Mouse (Mus musculus) midbrain, embryonic 16.5 days (tissue): ENCODE results near the gene Nkx3-2. TPM values are rescaled to one million over a fixed set of nuclear protein-coding genes. Genes with fewer than 3 reads are reported as not detected.

Experiments used
- ATAC-seq: fragments of 200-750 bp; cut with Nextera tagmentation; 2 replicates; pipeline ENCODE4 v1.8.0; 2017; ENCODE audit warnings: moderate TSS enrichment
- H3K27ac ChIP-seq: fragments of 300-500 bp; sonication (generic); 2 replicates; pipeline ENCODE4 v1.5.1; 2014; ENCODE audit warnings: mild to moderate bottlenecking, low read length, mixed read lengths
- H3K27me3 ChIP-seq: fragments of 300-500 bp; sonication (generic); 2 replicates; pipeline ENCODE4 v1.6.1; 2014; ENCODE audit warnings: low read depth, low read length, mixed read lengths; ENCODE audit not compliant: control insufficient read depth, insufficient read depth
- H3K36me3 ChIP-seq: fragments of 300-500 bp; sonication (generic); 2 replicates; pipeline ENCODE4 v1.6.1; 2014; ENCODE audit warnings: mild to moderate bottlenecking, low read length, moderate library complexity, mixed read lengths; ENCODE audit not compliant: control insufficient read depth, insufficient read depth
- H3K4me1 ChIP-seq: fragments of 300-500 bp; sonication (generic); 2 replicates; pipeline ENCODE4 v1.6.1; 2014; ENCODE audit warnings: mild to moderate bottlenecking, low read length, mixed read lengths; ENCODE audit not compliant: control insufficient read depth, insufficient read depth
- H3K4me2 ChIP-seq: fragments of 300-500 bp; sonication (generic); 2 replicates; pipeline ENCODE4 v1.6.1; 2014; ENCODE audit warnings: mild to moderate bottlenecking, low read length, mixed read lengths
- H3K4me3 ChIP-seq: fragments of 300-500 bp; sonication (generic); 2 replicates; pipeline ENCODE4 v1.5.1; 2014; ENCODE audit warnings: low read depth, mild to moderate bottlenecking, low read length, moderate library complexity, mixed read lengths
- H3K9ac ChIP-seq: fragments of 300-500 bp; sonication (generic); 2 replicates; pipeline ENCODE4 v1.6.1; 2014; ENCODE audit warnings: low read depth, low read length, mixed read lengths
- H3K9me3 ChIP-seq: fragments of 300-500 bp; sonication (generic); replicated peaks from 2 replicates; pipeline ENCODE4 v1.6.1; 2014; ENCODE audit warnings: mild to moderate bottlenecking, low read length, mixed read lengths; ENCODE audit not compliant: control insufficient read depth, poor library complexity, severe bottlenecking
- WGBS: fragments of 180-500 bp; shearing (Covaris S2); extraction: QIAGEN DNeasy Blood & Tissue Kit; methylation state at CpG from one replicate; pipeline ENCODE4 v1.1.7; 2014; 5-methylcytosine and 5-hydroxymethylcytosine counted together
- polyA plus RNA-seq: library from polyadenylated mRNA; unstranded; fragments of >200 nt; fragmentation: Nextera tagmentation; extraction: Ambion mirVana; gene quantifications from 2 replicates; pipeline ENCODE4 v1.2.1, GENCODE M21; 2015

Gene Nkx3-2
- not detected in 2 replicates for polyA plus RNA-seq

- peaks cover 66% of the 10 kb centered on the region for H3K27me3 ChIP-seq
- peak within 1 kb of the TSS; percentile 33 for H3K4me3 ChIP-seq
- H3K4me1 ChIP-seq, result peaks cover 19% of the 10 kb centered on the region
- WGBS, result under 1% methylated on average over 74 of the region's 79 CpGs
- no peak within 1 kb of the TSS for H3K27ac ChIP-seq
- H3K9me3 ChIP-seq, result no peaks in the 10 kb centered on the region
- peak; percentile 26; the same call in 1 of the 2 replicates for ATAC-seq
- H3K9ac ChIP-seq, result 0 out of 2 replicates have a peak within 1 kb of the TSS, but pooled peaks have one; percentile 30
- no peaks in the 10 kb centered on the region for H3K36me3 ChIP-seq
- H3K4me2 ChIP-seq, result peak within 1 kb of the TSS; percentile 63
Measured at GRCm38 (mm10) chr5:41763731-41764721, at the start of gene Nkx3-2. TSS of gene Nkx3-2 (minus strand) at chr5:41764501.

GRCm38 (mm10) chr5:41812516-41812915 lies 48.2 kb upstream of the Nkx3-2 start:
- Histone ChIP-seq H3K36me3 (peaks cover 32% of the 10 kb centered on the region), H3K4me3 (no peak overlapping the region), H3K27ac (no peak overlapping the region), H3K4me2 (no peak overlapping the region), H3K9ac (no peak overlapping the region), H3K27me3 (no peaks in the 10 kb centered on the region), H3K4me1 (no peaks in the 10 kb centered on the region), H3K9me3 (no peaks in the 10 kb centered on the region)
- no peak for ATAC-seq
- 82% methylated on average over 6 of the region's 6 CpGs for WGBS

GRCm38 (mm10) chr5:41811279-41811678 lies 47.0 kb upstream of the Nkx3-2 start:
- Histone ChIP-seq H3K36me3 (peaks cover 23% of the 10 kb centered on the region), H3K4me2 (no peak overlapping the region), H3K9me3 (no peaks in the 10 kb centered on the region), H3K9ac (no peak overlapping the region), H3K27me3 (no peaks in the 10 kb centered on the region), H3K4me3 (no peak overlapping the region), H3K4me1 (no peaks in the 10 kb centered on the region), H3K27ac (no peak overlapping the region)
- 97% methylated on average over 3 of the region's 3 CpGs for WGBS
- no peak for ATAC-seq

GRCm38 (mm10) chr5:41807383-41807782 lies 43.1 kb upstream of the Nkx3-2 start:
- Histone ChIP-seq H3K27ac (no peak overlapping the region), H3K9ac (no peak overlapping the region), H3K36me3 (peaks cover 23% of the 10 kb centered on the region), H3K4me3 (no peak overlapping the region), H3K9me3 (no peaks in the 10 kb centered on the region), H3K4me1 (no peaks in the 10 kb centered on the region), H3K4me2 (no peak overlapping the region), H3K27me3 (no peaks in the 10 kb centered on the region)
- ATAC-seq, result no peak
- WGBS, result 93% methylated on average over 2 of the region's 2 CpGs

GRCm38 (mm10) chr5:41806176-41806575 lies 41.9 kb upstream of the Nkx3-2 start:
- H3K27me3 ChIP-seq, result no peaks in the 10 kb centered on the region
- no peak overlapping the region for H3K9ac ChIP-seq
- peaks cover 16% of the 10 kb centered on the region for H3K36me3 ChIP-seq
- H3K4me3 ChIP-seq, result no peak overlapping the region
- WGBS, result 95% methylated on average over 5 of the region's 5 CpGs
- no peak for ATAC-seq
- no peaks in the 10 kb centered on the region for H3K4me1 ChIP-seq
- H3K27ac ChIP-seq, result no peak overlapping the region
- no peaks in the 10 kb centered on the region for H3K9me3 ChIP-seq
- no peak overlapping the region for H3K4me2 ChIP-seq

GRCm38 (mm10) chr5:41805085-41805484 lies 40.8 kb upstream of the Nkx3-2 start:
- Histone ChIP-seq H3K36me3 (peaks cover 23% of the 10 kb centered on the region), H3K4me1 (no peaks in the 10 kb centered on the region), H3K9me3 (no peaks in the 10 kb centered on the region), H3K27ac (no peak overlapping the region), H3K9ac (no peak overlapping the region), H3K4me3 (no peak overlapping the region), H3K4me2 (no peak overlapping the region), H3K27me3 (no peaks in the 10 kb centered on the region)
- WGBS, result 96% methylated on average over 2 of the region's 2 CpGs
- no peak for ATAC-seq

GRCm38 (mm10) chr5:41804643-41805042 lies 40.3 kb upstream of the Nkx3-2 start:
- Histone ChIP-seq H3K4me2 (no peak overlapping the region), H3K27me3 (no peaks in the 10 kb centered on the region), H3K9me3 (no peaks in the 10 kb centered on the region), H3K36me3 (peaks cover 22% of the 10 kb centered on the region), H3K4me3 (no peak overlapping the region), H3K9ac (no peak overlapping the region), H3K4me1 (no peaks in the 10 kb centered on the region), H3K27ac (no peak overlapping the region)
- ATAC-seq, result no peak
- 93% methylated on average over 2 of the region's 2 CpGs for WGBS

- Histone ChIP-seq H3K4me1 (no peaks in the 10 kb centered on the region), H3K27me3 (no peaks in the 10 kb centered on the region), H3K4me3 (no peak overlapping the region), H3K27ac (no peak overlapping the region), H3K36me3 (peaks cover 28% of the 10 kb centered on the region), H3K4me2 (no peak overlapping the region), H3K9ac (no peak overlapping the region), H3K9me3 (no peaks in the 10 kb centered on the region)
- ATAC-seq, result no peak
- WGBS, result 100% methylated on average over 2 of the region's 2 CpGs
Measured at GRCm38 (mm10) chr5:41801622-41802021, 37.3 kb upstream of the Nkx3-2 start.

GRCm38 (mm10) chr5:41794434-41794833 lies 30.1 kb upstream of the Nkx3-2 start:
- H3K36me3 ChIP-seq, result peaks cover 37% of the 10 kb centered on the region
- H3K9me3 ChIP-seq, result no peaks in the 10 kb centered on the region
- no peak overlapping the region for H3K9ac ChIP-seq
- no peak overlapping the region for H3K27ac ChIP-seq
- H3K27me3 ChIP-seq, result no peaks in the 10 kb centered on the region
- no peak overlapping the region for H3K4me3 ChIP-seq
- H3K4me2 ChIP-seq, result no peak overlapping the region
- no peaks in the 10 kb centered on the region for H3K4me1 ChIP-seq
- no peak for ATAC-seq
